Mouse (Mus musculus) left cerebral cortex, adult 18-20 months (tissue): Measurements from ENCODE around the gene Gm4836. TPM values are rescaled to one million over a fixed set of nuclear protein-coding genes. Genes with fewer than 3 reads are reported as not detected.
"Not testable (repeated sequence)": the region's sequence is repeated elsewhere in the genome, so short reads cannot be mapped to it uniquely, and the experiment has no call there.

Experiments
- DNase-seq, 2 experiments: peaks; one replicate each; pipeline ENCODE4 v3.0.0; 2021 to 2022; ENCODE audit warnings: low spot score in 2 of 2, mixed read lengths in 1 of 2
- long read RNA-seq, 2 experiments: library from polyadenylated mRNA; stranded (forward); transcript quantifications; one replicate each; pipeline ENCODE4 v2.0.0; 2021
- total RNA-seq, 2 experiments: library from RNA; stranded (reverse); gene quantifications; 2 replicates each; pipeline ENCODE4 v1.2.3; 2021

The Gm4836 gene
- not detected for total RNA-seq
- long read RNA-seq, experiment 1 = 0 reads
- long read RNA-seq, experiment 2 = 0 reads

DNA sequence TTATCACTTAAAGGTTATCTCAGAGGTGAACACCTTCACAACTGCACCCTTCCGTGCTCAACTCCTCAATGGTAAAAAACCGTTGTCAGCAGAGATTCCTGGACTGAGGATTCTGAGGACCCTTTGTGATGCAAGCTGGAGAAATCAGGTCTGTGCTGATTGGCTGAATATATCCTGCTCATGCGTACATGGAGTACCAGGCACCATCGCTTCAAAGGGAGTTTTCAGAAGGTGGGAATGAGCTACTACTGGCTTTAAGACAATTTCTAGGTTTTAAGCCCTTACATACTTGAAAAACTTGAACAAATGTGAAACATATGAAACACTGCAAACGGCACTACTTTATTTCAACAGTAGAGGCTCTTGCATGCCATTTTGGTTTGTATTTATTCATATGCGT, at the start of gene Gm4836:
TSS of gene Gm4836 (minus strand) at position 101 of the 400 bp plus-strand sequence.
- DNase-seq = not testable (repeated sequence)
